Mouse (Mus musculus) G1E-ER4 (cell line): ENCODE results near the gene Mmachc. TPM values are rescaled to one million over a fixed set of nuclear protein-coding genes. Genes with fewer than 3 reads are reported as not detected.

Experiments used
- GATA1 ChIP-seq: IDR thresholded peaks from one replicate; pipeline ENCODE4 v1.8.0; 2012; ENCODE audit warnings: low read length, inconsistent platforms
- polyA plus RNA-seq: library from polyadenylated mRNA; stranded (reverse); fragments of >175 nt; gene quantifications from 2 replicates; pipeline ENCODE4 v1.2.3, GENCODE M21; 2012

The Mmachc gene
- polyA plus RNA-seq: 1.1 and 1.5 TPM in 2 replicates

- no peak for TF ChIP-seq GATA1
These were observed at the start of gene Mmachc, which contains the start of gene Ccdc163 for GRCm38 (mm10) chr4:116708201-116708764. Gene Mmachc, minus strand, starts transcription at chr4:116708406. Gene Ccdc163, plus strand, starts transcription at chr4:116708509.

- no peak for TF ChIP-seq GATA1
These were observed 41.5 kb upstream of the Mmachc start for GRCm38 (mm10) chr4:116749750-116750149.

- no peak for TF ChIP-seq GATA1
These were observed 31.0 kb upstream of the Mmachc start for GRCm38 (mm10) chr4:116738972-116739751.

GRCm38 (mm10) chr4:116734996-116735395, 26.8 kb upstream of the Mmachc start:
- TF ChIP-seq GATA1: no peak

- TF ChIP-seq GATA1: no peak
These were observed 24.1 kb upstream of the Mmachc start for GRCm38 (mm10) chr4:116732355-116732754.

GRCm38 (mm10) chr4:116731077-116731476, 22.9 kb upstream of the Mmachc start:
- no peak for TF ChIP-seq GATA1

- TF ChIP-seq GATA1: no peak
These were observed 21.3 kb upstream of the Mmachc start for GRCm38 (mm10) chr4:116729532-116729931.

- TF ChIP-seq GATA1: no peak
These were observed 19.2 kb upstream of the Mmachc start for GRCm38 (mm10) chr4:116727401-116727800.

- TF ChIP-seq GATA1: no peak
These were observed 17.2 kb upstream of the Mmachc start for GRCm38 (mm10) chr4:116725444-116725843.

GRCm38 (mm10) chr4:116722230-116722629, 14.0 kb upstream of the Mmachc start:
- TF ChIP-seq GATA1: no peak

GRCm38 (mm10) chr4:116721098-116721628, 13.0 kb upstream of the Mmachc start:
- no peak for TF ChIP-seq GATA1

- no peak for TF ChIP-seq GATA1
These were observed 12.3 kb upstream of the Mmachc start, which contains the start of gene Tesk2 for GRCm38 (mm10) chr4:116720343-116721097. Gene Tesk2, plus strand, starts transcription at chr4:116720948.

- no peak for TF ChIP-seq GATA1
These were observed 11.2 kb upstream of the Mmachc start for GRCm38 (mm10) chr4:116719396-116719795.

GRCm38 (mm10) chr4:116712536-116712935, 4.3 kb upstream of the Mmachc start:
- no peak for TF ChIP-seq GATA1

- TF ChIP-seq GATA1: no peak
These were observed 1.9 kb upstream of the Mmachc start for GRCm38 (mm10) chr4:116710154-116710553.
